Mouse (Mus musculus): ENCODE measurements around the gene Wee2.

The Wee2 gene

GRCm38 (mm10) chr6:40435151-40436046 is 3.5 kb upstream of the Wee2 start:
- DNase-seq (ENCODE audit: low spot score): peak; percentile 64

GRCm38 (mm10) chr6:40436047-40436483 is 2.8 kb upstream of the Wee2 start, which contains the start of gene E330009J07Rik:
Gene E330009J07Rik (minus strand): TSS chr6:40436135.
- peak; percentile 72 for DNase-seq (ENCODE audit: low spot score)

- no peak for DNase-seq (ENCODE audit: low spot score)
Observed at GRCm38 (mm10) chr6:40439731-40440130, 843 bp downstream of the Wee2 start.

- DNase-seq (ENCODE audit: low spot score): no peak
Observed at GRCm38 (mm10) chr6:40441276-40441675, 2.4 kb downstream of the Wee2 start.

GRCm38 (mm10) chr6:40441755-40442154 is 2.9 kb downstream of the Wee2 start:
- no peak for DNase-seq (ENCODE audit: low spot score)

- no peak for DNase-seq (ENCODE audit: low spot score)
Observed at GRCm38 (mm10) chr6:40443281-40443928, 4.5 kb downstream of the Wee2 start.

GRCm38 (mm10) chr6:40448626-40449025 is 9.7 kb downstream of the Wee2 start:
- no peak for DNase-seq (ENCODE audit: low spot score)

- peak; percentile 49 for DNase-seq (ENCODE audit: low spot score)
Observed at GRCm38 (mm10) chr6:40454436-40455041, 15.7 kb downstream of the Wee2 start.

- no peak for DNase-seq (ENCODE audit: low spot score)
Observed at GRCm38 (mm10) chr6:40465710-40466109, 26.8 kb downstream of the Wee2 start.

- peak; percentile 97 for DNase-seq (ENCODE audit: low spot score)
Observed at GRCm38 (mm10) chr6:40470916-40471719, 32.2 kb downstream of the Wee2 start, which contains the start of gene Ssbp1. Gene Ssbp1 (plus strand): TSS chr6:40471352.

- peak; percentile 7 for DNase-seq (ENCODE audit: low spot score)
Observed at GRCm38 (mm10) chr6:40471720-40472010, 32.8 kb downstream of the Wee2 start.

- DNase-seq (ENCODE audit: low spot score): no peak
Observed at GRCm38 (mm10) chr6:40476132-40476531, 37.2 kb downstream of the Wee2 start.

- no peak for DNase-seq (ENCODE audit: low spot score)
Observed at GRCm38 (mm10) chr6:40479705-40480104, 40.8 kb downstream of the Wee2 start.

GRCm38 (mm10) chr6:40482318-40482717 is 43.4 kb downstream of the Wee2 start:
- DNase-seq (ENCODE audit: low spot score): no peak

- DNase-seq (ENCODE audit: low spot score): no peak
Observed at GRCm38 (mm10) chr6:40490933-40491332, 52.0 kb downstream of the Wee2 start, which contains the start of gene Tas2r137. Gene Tas2r137 (plus strand): TSS chr6:40491233.

- no peak for DNase-seq (ENCODE audit: low spot score)
Observed at GRCm38 (mm10) chr6:40493229-40493628, 54.3 kb downstream of the Wee2 start, which contains the start of gene Tas2r108. Gene Tas2r108 (plus strand): TSS chr6:40493529.

Data from embryo, embryonic 10 days (tissue).